Mouse (Mus musculus): ENCODE measurements around the gene Kremen1.

Gene Kremen1

DNA sequence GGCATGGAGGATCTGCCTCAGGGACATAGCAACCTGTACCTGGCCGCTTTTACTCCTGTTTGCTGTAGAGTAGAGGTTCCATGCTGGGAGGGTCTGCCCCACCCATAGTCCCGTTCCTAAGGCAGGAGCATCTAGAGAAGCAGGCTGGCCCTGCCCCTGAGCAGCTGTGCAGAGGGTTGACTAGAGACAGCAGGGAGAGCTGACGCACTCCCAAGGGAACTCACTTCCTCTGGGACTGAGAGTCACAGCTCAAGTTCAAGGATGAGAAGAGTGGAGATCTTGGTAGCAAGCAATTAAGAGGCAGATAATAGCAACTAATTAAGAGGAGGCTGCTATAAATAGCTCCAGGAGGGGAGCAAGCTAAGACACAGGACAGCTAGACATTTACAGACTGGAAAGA is 88.5 kb downstream of the Kremen1 start:
- DNase-seq (ENCODE audit: low spot score in 2 of 2): no peak

DNA sequence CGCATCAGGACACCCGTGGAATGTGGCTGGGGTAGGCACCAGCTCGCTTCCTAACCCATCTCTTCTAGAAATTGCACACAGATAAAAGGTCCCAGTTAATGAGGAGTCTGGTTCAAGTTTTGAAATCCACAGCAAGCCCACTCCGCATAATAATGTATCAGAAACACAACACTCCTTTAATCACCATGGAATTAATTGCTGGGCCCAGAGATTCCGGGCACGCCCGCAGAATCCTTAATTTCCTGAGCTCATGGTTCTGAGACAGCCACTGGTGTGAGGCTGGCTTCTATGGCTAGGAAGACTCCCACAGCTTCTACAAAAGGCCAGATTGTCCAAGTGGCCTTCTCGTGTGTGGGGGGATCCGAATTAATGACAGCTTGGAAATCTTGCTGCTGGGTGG is 94.0 kb downstream of the Kremen1 start:
- peak in 1 of 2 experiments; percentile 51 for DNase-seq (ENCODE audit: low spot score in 2 of 2)

DNA sequence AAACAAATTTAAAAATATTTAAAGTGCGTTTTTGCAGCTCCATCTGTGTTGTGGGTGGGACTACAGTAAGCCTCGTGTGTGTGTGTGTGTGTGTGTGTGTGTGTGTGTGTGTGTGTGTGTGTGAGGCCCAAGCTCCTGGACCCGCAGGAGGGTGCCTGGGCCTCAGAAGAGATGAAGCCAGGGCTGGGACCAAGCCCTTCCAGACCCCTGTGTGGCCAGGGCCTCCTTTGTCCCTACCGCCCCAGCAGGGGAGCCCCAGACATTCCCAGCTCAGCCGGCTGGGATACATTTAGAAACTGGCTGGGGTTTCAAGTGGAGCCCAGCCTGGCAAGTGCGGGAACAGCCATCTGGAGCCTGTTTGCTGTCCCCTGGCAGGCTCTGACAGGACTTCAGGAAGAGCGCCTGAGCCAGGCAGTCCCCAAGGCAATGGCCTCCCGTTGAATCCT is 95.9 kb downstream of the Kremen1 start:
- DNase-seq (ENCODE audit: low spot score in 2 of 2): peak; percentile 74 to 81

DNA sequence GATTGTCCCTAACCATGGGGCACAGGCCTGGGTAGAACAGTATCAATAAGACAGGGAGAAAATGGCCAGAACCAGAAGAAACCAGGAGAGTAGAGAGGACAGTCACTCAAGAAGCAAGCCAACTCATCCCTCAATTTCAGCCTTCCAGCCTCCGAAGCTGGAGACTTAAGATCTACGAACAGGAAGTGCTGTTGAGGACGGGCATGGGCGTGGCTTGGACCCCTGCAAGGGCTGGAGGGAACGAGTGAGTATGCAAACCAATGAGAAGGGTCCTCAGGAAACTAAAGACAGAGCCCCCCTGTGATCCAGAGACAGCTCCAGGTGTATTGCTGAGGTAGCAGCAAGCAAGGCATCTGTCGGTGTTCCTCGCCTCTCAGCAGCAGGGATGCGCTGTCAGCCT is 97.0 kb downstream of the Kremen1 start:
- DNase-seq (ENCODE audit: low spot score in 2 of 2): no peak

DNA sequence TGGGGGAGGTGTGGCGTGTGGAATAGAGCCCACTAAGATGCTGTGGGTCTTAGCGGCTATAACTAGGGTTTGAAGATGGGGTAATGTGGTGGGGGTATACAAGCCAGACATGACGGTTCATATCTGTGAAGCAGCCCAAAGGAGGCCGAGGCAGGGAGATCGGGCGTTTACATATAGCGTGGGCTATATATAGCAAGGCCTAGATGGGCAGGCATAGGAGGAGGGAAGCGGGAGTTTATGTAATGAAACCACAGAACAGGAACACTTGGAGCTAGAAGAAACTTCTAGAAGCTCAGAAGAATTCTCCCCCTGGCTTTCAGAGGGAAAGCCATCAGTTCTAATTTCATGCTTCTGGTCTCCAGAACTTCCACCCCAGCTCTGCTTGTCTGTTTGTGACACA is 97.9 kb downstream of the Kremen1 start:
- DNase-seq (ENCODE audit: low spot score in 2 of 2): no peak

DNA sequence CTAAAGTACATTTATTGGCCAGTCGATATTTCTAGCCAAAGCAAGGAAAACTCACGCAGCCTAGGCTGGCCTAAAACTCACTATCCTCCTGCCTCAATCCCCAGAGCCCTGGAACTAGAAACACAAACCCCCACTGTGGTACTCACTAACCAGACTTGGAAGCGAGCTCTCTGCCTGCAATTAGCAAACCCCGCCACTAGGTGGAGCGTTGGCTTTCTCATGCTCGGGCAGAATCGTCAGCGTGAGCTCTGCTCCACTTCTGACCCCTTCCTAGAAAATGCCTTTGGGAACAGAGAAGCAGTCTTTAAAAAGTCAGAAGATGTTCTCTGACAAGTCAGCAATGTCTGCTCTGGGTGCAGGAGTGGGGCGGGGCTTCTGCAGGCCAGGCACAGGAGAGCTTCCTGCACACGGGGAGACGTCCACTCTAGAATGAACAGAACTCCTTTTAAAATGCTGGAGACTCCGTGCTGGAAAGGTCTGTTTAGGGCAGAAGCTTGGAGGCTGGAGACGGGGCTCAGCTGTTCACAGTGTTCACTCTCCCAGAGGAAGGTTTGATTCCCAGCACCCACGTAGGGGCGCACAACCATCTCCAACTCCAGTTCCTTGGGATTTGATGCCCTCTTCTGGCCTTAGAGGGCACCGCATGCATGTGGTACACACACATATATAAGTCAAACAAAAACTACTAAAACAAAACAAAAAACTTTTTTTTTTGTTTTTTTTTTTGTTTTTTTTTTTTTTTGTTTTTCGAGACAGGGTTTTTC is 100.5 kb downstream of the Kremen1 start:
- DNase-seq (ENCODE audit: low spot score in 2 of 2): no peak

DNA sequence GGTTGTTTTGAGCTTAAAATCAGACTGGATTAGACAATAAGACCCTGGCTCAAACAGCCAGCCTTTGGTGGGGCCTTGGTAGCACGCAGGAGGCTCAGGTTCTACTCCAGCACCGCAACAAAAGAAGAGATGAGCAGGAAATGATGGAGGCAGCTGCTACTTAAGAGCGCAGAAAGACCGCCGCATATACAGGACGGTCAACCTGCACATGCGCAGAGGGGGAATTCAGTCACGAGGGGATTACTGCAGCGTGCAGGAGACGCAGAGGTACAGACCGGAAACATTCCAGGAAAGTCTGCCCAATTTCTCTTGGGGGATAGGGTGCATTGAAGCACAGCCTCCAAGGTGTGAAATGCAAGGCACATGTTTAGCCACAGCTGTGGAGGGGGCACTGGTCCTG is 103.3 kb downstream of the Kremen1 start:
- no peak for DNase-seq (ENCODE audit: low spot score in 2 of 2)

DNA sequence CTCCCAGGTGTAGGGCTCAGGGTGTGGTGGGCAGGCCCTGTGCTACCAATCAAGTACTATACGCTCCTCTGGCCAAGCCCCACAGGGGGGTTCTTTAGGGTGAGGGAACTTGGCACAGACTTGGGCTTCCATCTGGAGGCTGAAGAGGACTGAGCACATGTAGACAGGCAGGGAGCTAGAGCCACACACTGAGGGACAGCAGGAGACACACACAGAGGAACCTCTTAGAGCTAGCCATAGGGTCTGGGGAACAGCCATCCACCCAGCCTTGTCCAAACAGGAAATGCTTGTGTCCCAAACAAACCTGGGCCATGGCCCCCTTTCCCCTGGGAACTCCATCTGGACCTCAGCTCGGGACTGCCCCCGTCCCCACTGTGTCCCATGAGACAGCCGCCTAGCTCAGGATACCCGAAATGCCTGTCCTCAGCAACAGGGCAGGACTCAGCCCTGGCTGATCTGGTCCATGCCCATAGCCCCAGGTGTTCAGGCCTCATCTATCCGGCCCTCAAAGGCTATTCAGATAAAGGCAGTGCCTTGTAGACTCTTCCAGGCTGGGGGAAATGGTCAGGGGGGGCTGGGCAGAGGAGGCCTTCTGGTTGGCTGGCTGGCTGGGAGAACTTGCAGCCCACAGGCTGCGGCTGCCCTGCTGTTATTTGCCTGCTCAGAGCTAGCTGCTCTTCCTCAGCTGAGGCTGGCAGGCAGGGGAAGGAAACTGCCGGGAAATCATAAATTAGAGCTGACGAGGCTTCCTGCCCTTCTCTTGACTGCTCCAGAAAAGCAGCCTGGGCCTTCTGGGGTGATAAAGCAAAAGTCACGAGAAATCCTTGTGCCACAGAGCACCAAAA is 106.2 kb downstream of the Kremen1 start:
- no peak for DNase-seq (ENCODE audit: low spot score in 2 of 2)

DNA sequence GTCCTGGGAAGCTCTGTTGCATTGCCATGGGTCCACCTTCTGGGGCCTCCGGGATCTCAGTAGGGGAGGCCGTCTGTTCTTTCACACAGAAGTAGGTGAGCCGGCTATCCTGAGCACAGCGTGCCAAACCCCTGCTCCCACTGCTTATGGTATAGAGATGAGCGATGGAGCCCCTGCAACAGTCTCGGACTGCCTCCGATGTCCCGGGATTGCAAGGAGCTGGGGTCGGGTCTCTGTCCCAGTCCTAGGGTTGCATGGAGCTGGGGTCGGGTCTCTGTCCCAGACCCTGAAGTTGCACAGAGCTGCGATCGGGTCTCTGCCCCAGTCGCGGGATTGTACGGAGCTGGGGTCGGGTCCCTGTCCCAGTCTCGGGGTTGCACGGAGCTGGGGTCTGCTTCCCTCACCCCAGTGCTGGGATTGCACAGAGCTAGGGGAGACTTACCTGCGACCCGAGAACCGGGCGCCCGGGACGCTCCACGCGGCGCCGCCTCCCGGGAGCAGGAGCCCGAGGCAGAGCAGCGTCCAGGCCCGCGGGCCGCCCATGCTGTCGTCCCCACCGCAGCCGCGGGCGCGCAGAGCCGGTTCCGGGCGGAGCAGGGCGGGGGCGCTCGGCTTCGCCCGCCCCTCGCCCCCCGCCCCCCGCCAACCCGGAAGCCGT is 109.5 kb downstream of the Kremen1 start, which contains the start of gene Emid1:
Gene Emid1 (minus strand): TSS at position 578 of the 658 bp plus-strand sequence.
- DNase-seq (ENCODE audit: low spot score in 2 of 2): no peak

DNA sequence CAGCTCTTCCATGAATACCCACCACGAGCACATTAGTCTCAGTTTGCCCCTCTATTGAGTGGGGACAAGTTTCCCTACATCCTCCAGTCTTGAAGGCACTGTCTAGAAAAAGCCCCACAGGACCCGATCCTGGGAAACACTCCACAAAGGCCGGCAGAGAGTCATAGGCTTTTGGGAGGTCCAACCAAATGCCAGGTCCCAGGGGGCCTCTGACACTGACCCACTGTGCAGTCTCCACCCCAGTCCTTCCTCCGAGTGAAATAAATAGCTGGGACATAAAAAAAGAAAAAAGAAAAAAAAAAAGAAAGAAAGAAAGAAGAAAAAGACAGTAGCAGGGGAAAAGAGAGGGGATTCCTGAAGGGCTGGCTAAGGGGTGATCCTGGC is 110.1 kb downstream of the Kremen1 start:
- no peak for DNase-seq (ENCODE audit: low spot score in 2 of 2)

DNA sequence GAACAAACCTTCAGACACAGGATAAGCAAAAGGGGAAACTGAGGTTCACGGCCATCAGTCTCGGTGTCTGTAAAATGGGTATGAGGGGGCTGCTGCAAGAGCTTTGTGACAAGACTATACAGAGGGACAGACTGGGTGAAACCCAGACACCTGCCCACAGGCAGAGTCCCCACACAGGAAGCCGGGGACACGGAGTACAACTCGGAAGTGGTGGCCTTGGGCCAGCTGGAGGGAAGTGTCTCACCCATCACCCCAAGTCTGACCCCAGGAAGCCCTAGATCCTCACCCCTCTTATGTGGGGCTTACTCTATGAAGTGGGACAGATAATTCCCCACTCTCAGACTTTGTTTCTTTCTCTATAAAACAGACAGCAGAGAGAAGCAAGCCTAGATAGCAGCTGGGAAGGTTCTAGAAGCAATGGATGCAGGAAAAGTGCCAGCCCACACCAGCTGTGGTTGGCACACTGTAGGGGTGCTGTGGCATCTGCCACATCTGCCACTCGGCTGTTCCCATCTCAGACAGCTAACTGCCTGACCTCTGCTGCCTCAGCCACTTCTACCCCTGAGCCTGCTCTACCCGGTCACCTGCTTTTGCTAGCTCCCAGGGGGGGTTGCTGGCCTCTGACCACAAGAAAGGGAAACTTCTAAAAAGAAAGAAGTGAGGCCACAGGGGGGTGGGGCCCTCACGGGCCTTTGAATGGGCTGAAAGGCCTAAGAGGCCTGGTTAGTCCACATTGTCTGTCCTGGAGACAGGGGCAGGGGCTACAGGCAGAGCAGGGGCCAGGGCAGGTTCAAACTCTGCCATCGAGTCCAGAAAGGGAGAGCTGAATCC is 110.7 kb downstream of the Kremen1 start:
- DNase-seq (ENCODE audit: low spot score in 2 of 2): no peak

DNA sequence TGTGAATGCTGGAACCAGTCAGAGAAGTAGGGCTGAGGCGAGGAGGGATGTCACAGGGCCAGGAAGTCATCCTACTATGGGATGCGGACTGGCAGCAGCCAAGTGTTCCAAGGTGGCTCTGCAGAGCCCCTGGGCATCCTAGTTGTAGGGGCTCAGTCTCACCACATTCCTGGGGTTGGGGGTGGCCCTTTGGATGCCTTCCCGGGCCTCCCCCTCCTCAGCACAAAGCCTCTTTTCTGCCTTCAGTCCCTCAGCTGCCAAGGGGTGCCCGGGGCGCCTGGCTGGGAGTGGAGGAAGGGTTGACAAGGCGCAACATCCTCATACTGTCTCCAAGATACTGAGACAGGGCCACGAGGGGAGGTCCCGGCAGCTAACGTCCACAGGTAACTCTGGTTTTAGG is 111.4 kb downstream of the Kremen1 start:
- no peak for DNase-seq (ENCODE audit: low spot score in 2 of 2)

DNA sequence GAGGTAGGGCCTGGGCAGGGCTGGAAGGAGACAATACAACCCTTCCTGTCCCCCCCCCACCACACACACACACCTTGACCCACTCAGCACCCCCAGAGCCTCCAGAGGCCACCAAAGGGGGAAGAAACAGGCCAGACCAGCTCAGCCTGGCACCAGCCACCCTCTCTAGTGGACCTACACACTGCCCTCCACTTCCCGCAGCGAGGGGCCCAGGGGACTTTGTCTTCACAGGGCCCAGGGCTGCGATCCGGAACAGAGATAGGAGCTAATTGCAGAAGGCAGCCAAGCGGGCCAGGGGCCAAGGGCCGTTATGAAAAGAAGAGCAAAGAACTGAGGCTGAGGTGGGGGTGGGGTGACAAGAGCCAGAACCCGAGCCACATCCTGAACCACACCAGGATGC is 112.1 kb downstream of the Kremen1 start:
- no peak for DNase-seq (ENCODE audit: low spot score in 2 of 2)

DNA sequence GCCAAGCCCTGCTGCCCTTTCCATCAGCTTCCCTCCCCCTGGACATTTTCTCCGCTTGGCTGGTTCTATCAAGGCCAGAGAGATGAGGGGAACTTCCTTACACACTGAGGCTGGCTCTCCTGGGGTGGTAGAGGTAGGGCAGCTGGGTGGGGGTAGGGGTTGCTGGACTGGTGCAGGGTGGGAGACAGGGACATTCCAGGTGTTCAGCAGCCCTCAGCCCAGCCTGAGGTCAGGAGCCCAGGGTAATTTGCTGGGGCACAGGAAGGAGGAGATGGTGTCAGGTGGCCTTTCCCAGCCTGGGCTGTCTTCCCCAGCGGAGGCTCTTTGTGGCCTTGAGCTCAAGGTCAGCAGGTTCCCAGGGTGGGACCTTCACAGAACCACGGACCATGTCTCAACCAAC is 115.8 kb downstream of the Kremen1 start:
- no peak for DNase-seq (ENCODE audit: low spot score in 2 of 2)

DNA sequence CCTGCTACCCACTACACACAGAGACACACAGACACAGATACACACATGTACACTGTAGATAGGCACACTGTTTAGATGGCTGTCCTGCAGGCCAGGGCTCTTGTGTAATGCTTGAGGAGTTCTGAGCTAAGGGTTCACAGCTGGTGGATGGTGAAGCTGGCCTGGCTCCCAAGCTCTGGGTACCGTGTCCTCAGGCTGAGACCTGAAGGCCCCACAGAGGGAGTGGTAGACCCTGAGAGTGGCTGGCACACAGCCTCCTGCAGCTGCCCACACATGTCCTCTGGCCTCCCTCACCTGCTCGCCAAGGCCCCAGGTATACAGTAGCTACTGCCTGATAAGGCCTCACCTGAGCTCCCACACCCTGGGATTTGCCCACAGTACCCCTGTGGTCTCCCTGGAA is 119.4 kb downstream of the Kremen1 start:
- no peak for DNase-seq (ENCODE audit: low spot score in 2 of 2)

Measured in right cerebral cortex, postnatal 36 days (tissue).